Mouse (Mus musculus) liver, embryonic 16.5 days (tissue): ENCODE data around the gene Gm16405. TPM values are rescaled to one million over a fixed set of nuclear protein-coding genes. Genes with fewer than 3 reads are reported as not detected.
"Not testable (repeated sequence)": the region's sequence is repeated elsewhere in the genome, so short reads cannot be mapped to it uniquely, and the experiment has no call there.

Source experiments
- ATAC-seq: fragments of 200-750 bp; cut with Nextera tagmentation; 2 replicates; pipeline ENCODE4 v1.8.0; 2017; ENCODE audit warnings: low read depth, mild to moderate bottlenecking, moderate number of reproducible peaks, moderate library complexity
- H3K27ac ChIP-seq: fragments of 300-500 bp; sonication (generic); 2 replicates; pipeline ENCODE4 v1.5.1; 2014; ENCODE audit warnings: mild to moderate bottlenecking, low read length
- H3K27me3 ChIP-seq: fragments of 300-500 bp; sonication (generic); 2 replicates; pipeline ENCODE4 v1.6.1; 2014; ENCODE audit warnings: low read depth, low read length, mixed read lengths; ENCODE audit not compliant: control insufficient read depth, insufficient read depth
- H3K36me3 ChIP-seq: fragments of 300-500 bp; sonication (generic); 2 replicates; pipeline ENCODE4 v1.6.1; 2014; ENCODE audit warnings: mild to moderate bottlenecking; ENCODE audit not compliant: control insufficient read depth, insufficient read depth
- H3K4me1 ChIP-seq: fragments of 300-500 bp; sonication (generic); 2 replicates; pipeline ENCODE4 v1.6.1; 2014; ENCODE audit warnings: low read depth, low read length, mixed read lengths; ENCODE audit not compliant: control insufficient read depth
- H3K4me2 ChIP-seq: fragments of 300-500 bp; sonication (generic); 2 replicates; pipeline ENCODE4 v1.6.1; 2014; ENCODE audit warnings: low read depth, low read length, mixed read lengths
- H3K4me3 ChIP-seq: fragments of 300-500 bp; sonication (generic); 2 replicates; pipeline ENCODE4 v1.5.1; 2014; ENCODE audit warnings: low read depth, mild to moderate bottlenecking, low read length
- H3K9ac ChIP-seq: fragments of 300-500 bp; sonication (generic); 2 replicates; pipeline ENCODE4 v1.6.1; 2014; ENCODE audit warnings: low read depth, low read length
- H3K9me3 ChIP-seq: fragments of 300-500 bp; sonication (generic); replicated peaks from 2 replicates; pipeline ENCODE4 v1.6.1; 2016; ENCODE audit warnings: low read length; ENCODE audit not compliant: control insufficient read depth
- WGBS: fragments of 180-500 bp; shearing (Covaris S2); extraction: QIAGEN DNeasy Blood & Tissue Kit; methylation state at CpG from one replicate; pipeline ENCODE4 v1.1.7; 2014; ENCODE audit not compliant: insufficient replicate concordance; 5-methylcytosine and 5-hydroxymethylcytosine counted together
- polyA plus RNA-seq: library from polyadenylated mRNA; unstranded; fragments of >200 nt; fragmentation: Nextera tagmentation; extraction: Ambion mirVana; gene quantifications from 2 replicates; pipeline ENCODE4 v1.2.1, GENCODE M21; 2015

Gm16405 gene
- not detected in 2 replicates for polyA plus RNA-seq

DNA sequence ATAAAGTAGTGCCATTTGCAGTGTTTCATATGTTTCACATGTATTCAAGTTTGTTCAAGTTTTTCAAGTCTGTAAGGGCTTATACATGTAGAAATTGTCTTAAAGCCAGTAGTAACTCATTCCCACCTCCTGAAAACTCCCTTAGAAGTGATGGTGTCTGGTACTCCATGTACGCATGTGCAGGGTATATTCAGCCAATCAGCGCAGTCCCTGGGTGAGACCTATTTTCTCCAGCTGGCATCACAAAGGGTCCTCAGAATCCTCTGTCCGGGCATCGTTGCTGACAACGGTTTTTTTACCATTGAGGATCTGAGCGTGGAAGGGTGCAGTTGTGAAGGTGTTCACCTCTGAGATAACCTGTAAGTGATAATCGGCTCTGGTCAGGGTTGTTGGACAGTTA is at the start of gene Gm16405:
Gm16405 (plus strand) TSS at position 301 of the 400 bp plus-strand sequence.
- H3K27me3 ChIP-seq, ATAC-seq, H3K4me3 ChIP-seq, H3K27ac ChIP-seq, H3K4me1 ChIP-seq, H3K9ac ChIP-seq, H3K4me2 ChIP-seq, H3K9me3 ChIP-seq, H3K36me3 ChIP-seq: not testable (repeated sequence)
- WGBS = no CpG with 5 or more reads among the region's 7 CpGs

Other genes starting within 250 kb of the Gm16405 start
- gene Gm16430, start 91.0 kb downstream of the Gm16405 start, polyA plus RNA-seq = not detected in 2 replicates